9 mouse cellular contexts compared by ENCODE assay signal in genomic region chr4:116220780-116221139, GRCm38 (mm10). TPM values are rescaled to one million over a fixed set of nuclear protein-coding genes. Genes with fewer than 3 reads are reported as not detected.
A peak's percentile ranks its signal among the peaks of the same experiment; 100 is the strongest.
DNase-seq lines count a peak whose midpoint lies in the region; ATAC-seq and TF ChIP-seq lines count a peak whose summit lies in the region.
"Had no signal": no experiment of that assay in that cellular context is flagged by ENCODE, and none has a peak within 500 bp of the region (broad histone marks: within the 10 kb centered on the region; RNA-seq: fewer than 3 reads in every experiment).

No protein-coding gene starts in this region.

- in situ Hi-C loops in CH12.LX (cut with MboI; ENCODE audit: low pct_ligation_motif_present, low pct_unique_long_range_greater_than_20kb, low sequenced_read_pairs): no loop called here

- TF ChIP-seq CTCF in CH12.LX (conservative IDR thresholded peaks at IDR 0.05 in 1 of 2, IDR thresholded peaks at IDR 0.05 in 1 of 2; ENCODE audit: low read depth in 2 of 2, low read length in 2 of 2): no peak
- no peak for TF ChIP-seq CTCF in small intestine, adult 2 months (IDR thresholded peaks at IDR 0.05; ENCODE audit: extremely low read depth, insufficient read length, insufficient replicate concordance, low read depth, low read length)

- ATAC-seq in heart, embryonic 11.5 days (replicated peaks; ENCODE audit: insufficient number of reproducible peaks, low FRiP score, low TSS enrichment): peak; percentile 55
- ATAC-seq in erythroid progenitor cell, adult 5-6 weeks (replicated peaks; ENCODE audit: low FRiP score, poor library complexity, severe bottlenecking): peak; percentile 70
- ATAC-seq in liver, embryonic 12.5 days: peak; percentile 69

- peak overlapping the region; percentile 98 for H3K27ac ChIP-seq in heart, embryonic 11.5 days (ENCODE audit: low read depth, low read length)
- H3K27ac ChIP-seq in CH12.LX (ENCODE audit: insufficient read depth, low read depth): 0 out of 2 replicates have a peak overlapping the region, but pooled peaks have one; percentile 11
- H3K27ac ChIP-seq in liver, embryonic 12.5 days: peak overlapping the region; percentile 87
- H3K27ac ChIP-seq in small intestine, adult 2 months (ENCODE audit: insufficient read depth, low read depth, low read length): peak overlapping the region; percentile 87

- dilution Hi-C loops in CH12.LX (cut with MboI; ENCODE audit: extremely low pct_ligation_motif_present, extremely low pct_unique_long_range_greater_than_20kb, low sequenced_read_pairs): no loop called here

- TF ChIP-seq POLR2A in CH12.LX (IDR thresholded peaks at IDR 0.05; ENCODE audit: low read depth, low read length): no peak
- TF ChIP-seq POLR2A in small intestine, adult 2 months (IDR thresholded peaks at IDR 0.05; ENCODE audit: low read depth, low read length): peak; percentile 78; the same call in 1 of the 2 replicates

- TF ChIP-seq EP300 in CH12.LX (IDR thresholded peaks at IDR 0.05; ENCODE audit: low read length): no peak

- peak overlapping the region; percentile 98 for H3K9ac ChIP-seq in heart, embryonic 11.5 days (ENCODE audit: low read depth, low read length)
- H3K9ac ChIP-seq in CH12.LX (ENCODE audit: insufficient read depth, low read depth): peak overlapping the region; percentile 45
- peak overlapping the region; percentile 81 for H3K9ac ChIP-seq in liver, embryonic 12.5 days

- H3K27me3 ChIP-seq in heart, embryonic 11.5 days (ENCODE audit: control insufficient read depth, insufficient read depth, low read length): no peaks in the 10 kb centered on the region
- peaks cover 12% of the 10 kb centered on the region for H3K27me3 ChIP-seq in CH12.LX (replicated peaks)
- peaks cover 11% of the 10 kb centered on the region; the same call in 1 of the 2 replicates for H3K27me3 ChIP-seq in liver, embryonic 12.5 days (replicated peaks)
- H3K27me3 ChIP-seq in small intestine, adult 2 months (ENCODE audit: control insufficient read depth, insufficient read depth, low read length): no peaks in the 10 kb centered on the region

- H3K9me3 ChIP-seq in heart, embryonic 11.5 days (replicated peaks; ENCODE audit: control insufficient read depth, low read length): no peaks in the 10 kb centered on the region
- no peaks in the 10 kb centered on the region for H3K9me3 ChIP-seq in CH12.LX (replicated peaks; ENCODE audit: low read length)
- no peaks in the 10 kb centered on the region for H3K9me3 ChIP-seq in liver, embryonic 12.5 days (replicated peaks)

- H3K4me1 ChIP-seq in heart, embryonic 11.5 days (ENCODE audit: control insufficient read depth, insufficient read depth, low read length): peaks cover 3% of the 10 kb centered on the region; the same call in 1 of the 2 replicates
- peaks cover 0 to 4% of the 10 kb centered on the region in 2 experiments; a peak in 2 of 4 replicates for H3K4me1 ChIP-seq in CH12.LX (ENCODE audit: control insufficient read depth in 1 of 2, insufficient read depth in 2 of 2)
- H3K4me1 ChIP-seq in liver, embryonic 12.5 days: peaks cover 18% of the 10 kb centered on the region
- H3K4me1 ChIP-seq in small intestine, adult 2 months (ENCODE audit: control insufficient read depth, insufficient read depth, insufficient read length, low read length): no peaks in the 10 kb centered on the region

- no peak for TF ChIP-seq RAD21 in CH12.LX (IDR thresholded peaks at IDR 0.05; ENCODE audit: low read depth, low read length)

- peak overlapping the region; percentile 76 for H3K4me3 ChIP-seq in heart, embryonic 11.5 days (ENCODE audit: low read depth, low read length)
- peak overlapping the region; percentile 61 to 75 (median 75) for H3K4me3 ChIP-seq in CH12.LX (replicated peaks in 1 of 3; ENCODE audit: low read depth in 2 of 3, low read length in 2 of 3, poor library complexity in 1 of 3)
- peak overlapping the region; percentile 71 for H3K4me3 ChIP-seq in liver, embryonic 12.5 days
- H3K4me3 ChIP-seq in small intestine, adult 2 months (ENCODE audit: low read depth, low read length): peak overlapping the region; percentile 81

- peak overlapping the region; percentile 83 for H3K4me2 ChIP-seq in heart, embryonic 11.5 days
- H3K4me2 ChIP-seq in CH12.LX (ENCODE audit: insufficient read depth, low read depth, poor library complexity, severe bottlenecking): peak overlapping the region; percentile 84
- H3K4me2 ChIP-seq in liver, embryonic 12.5 days: peak overlapping the region; percentile 96

- no peaks in the 10 kb centered on the region for H3K36me3 ChIP-seq in heart, embryonic 11.5 days (ENCODE audit: control insufficient read depth, insufficient read depth, low read length)
- no peaks in the 10 kb centered on the region for H3K36me3 ChIP-seq in CH12.LX (replicated peaks in 1 of 2; ENCODE audit: control insufficient read depth in 1 of 2, insufficient read depth in 1 of 2, low read length in 1 of 2)
- H3K36me3 ChIP-seq in liver, embryonic 12.5 days: no peaks in the 10 kb centered on the region
- no peaks in the 10 kb centered on the region for H3K36me3 ChIP-seq in small intestine, adult 2 months (ENCODE audit: control insufficient read depth, insufficient read depth, low read length)

- no peak for DNase-seq in heart, adult 8-10 months (ENCODE audit: low spot score)
- DNase-seq in CH12.LX (ENCODE audit: extremely low read depth): no peak
- DNase-seq in adrenal gland, adult (ENCODE audit: inconsistent age in 2 of 2, low spot score in 1 of 2): no peak
- DNase-seq in right cerebral cortex, postnatal 36 days (ENCODE audit: low spot score in 2 of 2): no peak

- 0% methylated on average over 24 of the region's 26 CpGs for WGBS in heart, embryonic 11.5 days (ENCODE audit: insufficient replicate concordance)
- 4% methylated on average over 26 of the region's 26 CpGs for WGBS in liver, embryonic 12.5 days (ENCODE audit: insufficient replicate concordance)
- under 1% methylated on average over 25 of the region's 26 CpGs for WGBS in small intestine, adult 2 months

- H3K79me2 ChIP-seq in CH12.LX (replicated peaks; ENCODE audit: control insufficient read depth, extremely low read depth, insufficient read depth, poor library complexity, severe bottlenecking): no peaks in the 10 kb centered on the region

TF ChIP-seq in CH12.LX, 34 proteins besides CTCF, POLR2A, EP300 and RAD21:
- TF ChIP-seq CHD2 (IDR thresholded peaks at IDR 0.05; ENCODE audit: low read length): no peak
- peak; percentile 29; the same call in 1 of the 2 replicates for TF ChIP-seq SIN3A (IDR thresholded peaks at IDR 0.05; ENCODE audit: low read length)

RNA-seq across cellular contexts. Expression of gene Pik3r3, which starts 0.7 kb away (rescaled TPM):
- 21.5 and 22.4 TPM in 2 replicates for polyA plus RNA-seq in heart, embryonic 11.5 days (2014; fragmentation: Nextera tagmentation; extraction: Ambion mirVana)
- 10 to 100 TPM in 3 of 4 experiments, 1 to 10 TPM in 1; 8.5 to 14.9 (median 11.9) TPM for total RNA-seq in heart, adult 8-10 months (2022)
- 0.42 and 0.97 TPM in 2 replicates for total RNA-seq in CH12.LX (2012; rRNA removed)
- total RNA-seq in CH12.LX (2014; rRNA removed): 1.9 TPM in 2 replicates
- polyA plus RNA-seq in CH12.LX (2012; ENCODE audit: insufficient read length, low read depth): 1.8 and 2.2 TPM in 2 replicates
- 1.8 and 2.1 TPM in 2 replicates for total RNA-seq in erythroid progenitor cell, adult 5-6 weeks (2015; ENCODE audit: low replicate concordance)
- 0.26 and 5.7 TPM in 2 replicates for total RNA-seq in erythroid progenitor cell, adult 5-6 weeks (2017; ENCODE audit: low replicate concordance)
- 2.2 and 2.7 TPM in 2 replicates for polyA plus RNA-seq in liver, embryonic 12.5 days (2016; fragmentation: Nextera tagmentation; extraction: Ambion mirVana)
- polyA plus RNA-seq in small intestine, adult 2 months (2012; rRNA removed): 1.8 and 2.7 TPM in 2 replicates

RNA-seq across cellular contexts. Expression of gene Gm49337, which starts 47.6 kb away (rescaled TPM):
- not detected in 2 replicates for polyA plus RNA-seq in heart, embryonic 11.5 days (2014; fragmentation: Nextera tagmentation; extraction: Ambion mirVana)
- total RNA-seq in heart, adult 8-10 months (2022): not detected
- not detected in 2 replicates for total RNA-seq in CH12.LX (2012; rRNA removed)
- total RNA-seq in CH12.LX (2014; rRNA removed): not detected in 2 replicates
- polyA plus RNA-seq in CH12.LX (2012; ENCODE audit: insufficient read length, low read depth): not detected in 2 replicates
- not detected in 2 replicates for total RNA-seq in erythroid progenitor cell, adult 5-6 weeks (2015; ENCODE audit: low replicate concordance)
- 1.7 TPM in 1 of 2 replicates, not detected in the other for total RNA-seq in erythroid progenitor cell, adult 5-6 weeks (2017; ENCODE audit: low replicate concordance)
- polyA plus RNA-seq in liver, embryonic 12.5 days (2016; fragmentation: Nextera tagmentation; extraction: Ambion mirVana): not detected in 2 replicates
- not detected in 2 replicates for polyA plus RNA-seq in small intestine, adult 2 months (2012; rRNA removed)
- polyA plus RNA-seq: large intestine, adult 2 months had no signal

RNA-seq across cellular contexts. Expression of gene 1700042G07Rik, which starts 47.6 kb away (rescaled TPM):
- not detected in 2 replicates for polyA plus RNA-seq in heart, embryonic 11.5 days (2014; fragmentation: Nextera tagmentation; extraction: Ambion mirVana)
- total RNA-seq in heart, adult 8-10 months (2022): not detected
- total RNA-seq in CH12.LX (2012; rRNA removed) (not detected in 2 replicates), CH12.LX (2014; rRNA removed) (not detected in 2 replicates)
- not detected in 2 replicates for polyA plus RNA-seq in CH12.LX (2012; ENCODE audit: insufficient read length, low read depth)
- not detected in 2 replicates for total RNA-seq in erythroid progenitor cell, adult 5-6 weeks (2015; ENCODE audit: low replicate concordance)
- total RNA-seq in erythroid progenitor cell, adult 5-6 weeks (2017; ENCODE audit: low replicate concordance): not detected in 2 replicates
- not detected in 2 replicates for polyA plus RNA-seq in liver, embryonic 12.5 days (2016; fragmentation: Nextera tagmentation; extraction: Ambion mirVana)
- not detected in 2 replicates for polyA plus RNA-seq in small intestine, adult 2 months (2012; rRNA removed)
- polyA plus RNA-seq: large intestine, adult 2 months had no signal

RNA-seq across cellular contexts. Expression of gene Tspan1, which starts 53.4 kb away (rescaled TPM):
- not detected in 2 replicates for polyA plus RNA-seq in heart, embryonic 11.5 days (2014; fragmentation: Nextera tagmentation; extraction: Ambion mirVana)
- under 1 TPM in 1 of 4 experiments, not detected in 3; 0.55 TPM for total RNA-seq in heart, adult 8-10 months (2022)
- total RNA-seq in CH12.LX (2012; rRNA removed) (0.08 and 0.13 TPM in 2 replicates), CH12.LX (2014; rRNA removed) (not detected in 2 replicates)
- polyA plus RNA-seq in CH12.LX (2012; ENCODE audit: insufficient read length, low read depth): 0.12 TPM in 1 of 2 replicates, not detected in the other
- not detected in 2 replicates for total RNA-seq in erythroid progenitor cell, adult 5-6 weeks (2015; ENCODE audit: low replicate concordance)
- total RNA-seq in erythroid progenitor cell, adult 5-6 weeks (2017; ENCODE audit: low replicate concordance): not detected in 2 replicates
- not detected in 2 replicates for polyA plus RNA-seq in liver, embryonic 12.5 days (2016; fragmentation: Nextera tagmentation; extraction: Ambion mirVana)
- polyA plus RNA-seq in small intestine, adult 2 months (2012; rRNA removed): 30.5 and 34.8 TPM in 2 replicates

Comparison
In these comparisons a context has a peak if more than half of its experiments do, and no peak if none do; other contexts are left out.
1. H3K27ac ChIP-seq: peak in every context shown above with its lines; median percentile 98 in heart, embryonic 11.5 days; 87 in liver, embryonic 12.5 days; 87 in small intestine, adult 2 months; 11 in CH12.LX.
2. H3K9ac ChIP-seq: peak in every context shown above with its lines; median percentile 98 in heart, embryonic 11.5 days; 81 in liver, embryonic 12.5 days; 45 in CH12.LX.